Mouse (Mus musculus) forebrain, embryonic 16.5 days (tissue): ENCODE measurements around the gene Rps6ka1. TPM values are rescaled to one million over a fixed set of nuclear protein-coding genes. Genes with fewer than 3 reads are reported as not detected.

ENCODE experiments used
- ATAC-seq: fragments of 200-750 bp; cut with Nextera tagmentation; 2 replicates; pipeline ENCODE4 v1.8.0; 2017; ENCODE audit warnings: mild to moderate bottlenecking, moderate library complexity
- H3K27ac ChIP-seq: fragments of 300-500 bp; sonication (generic); 2 replicates; pipeline ENCODE4 v1.5.1; 2014; ENCODE audit warnings: low read length, control low read depth
- H3K27me3 ChIP-seq: fragments of 300-500 bp; sonication (generic); replicated peaks from 2 replicates; pipeline ENCODE4 v1.6.1; 2014; ENCODE audit warnings: low read length; ENCODE audit not compliant: control insufficient read depth, insufficient read depth
- H3K36me3 ChIP-seq: fragments of 300-500 bp; sonication (generic); 2 replicates; pipeline ENCODE4 v1.6.1; 2014; ENCODE audit not compliant: control insufficient read depth, insufficient read depth
- H3K4me1 ChIP-seq: fragments of 300-500 bp; sonication (generic); replicated peaks from 2 replicates; pipeline ENCODE4 v1.6.1; 2014; ENCODE audit warnings: low read length; ENCODE audit not compliant: control insufficient read depth, insufficient read depth
- H3K4me2 ChIP-seq: fragments of 300-500 bp; sonication (generic); 2 replicates; pipeline ENCODE4 v1.6.1; 2014; ENCODE audit warnings: mild to moderate bottlenecking, low read length, control low read depth
- H3K4me3 ChIP-seq: fragments of 300-500 bp; sonication (generic); replicated peaks from 2 replicates; pipeline ENCODE4 v1.5.1; 2014; ENCODE audit warnings: mild to moderate bottlenecking, low read length, control low read depth
- H3K9ac ChIP-seq: fragments of 300-500 bp; sonication (generic); replicated peaks from 2 replicates; pipeline ENCODE4 v1.6.1; 2014; ENCODE audit warnings: low read depth, low read length, control low read depth
- H3K9me3 ChIP-seq: fragments of 300-500 bp; sonication (generic); 2 replicates; pipeline ENCODE4 v1.6.1; 2016; ENCODE audit warnings: low read length; ENCODE audit not compliant: control insufficient read depth
- WGBS: fragments of 180-500 bp; shearing (Covaris S2); extraction: QIAGEN DNeasy Blood & Tissue Kit; methylation state at CpG from one replicate; pipeline ENCODE4 v1.1.7; 2014; 5-methylcytosine and 5-hydroxymethylcytosine counted together
- polyA plus RNA-seq: library from polyadenylated mRNA; unstranded; fragments of >200 nt; fragmentation: Nextera tagmentation; extraction: Ambion mirVana; gene quantifications from 2 replicates; pipeline ENCODE4 v1.2.1, GENCODE M21; 2015

Gene Rps6ka1
- polyA plus RNA-seq, 1 experiment from 2014 or later = 19.2 TPM

GRCm38 (mm10) chr4:133820166-133820565 lies 67.4 kb downstream of the Rps6ka1 start:
- Histone ChIP-seq H3K36me3 (no peaks in the 10 kb centered on the region), H3K4me1 (peaks cover 5% of the 10 kb centered on the region; the same call in 1 of the 2 replicates), H3K27me3 (no peaks in the 10 kb centered on the region), H3K4me2 (no peak overlapping the region), H3K4me3 (no peak overlapping the region), H3K9ac (no peak overlapping the region), H3K27ac (no peak overlapping the region), H3K9me3 (no peaks in the 10 kb centered on the region)
- ATAC-seq = no peak
- WGBS = 50% methylated on average over 4 of the region's 4 CpGs

GRCm38 (mm10) chr4:133817356-133817755 lies 70.2 kb downstream of the Rps6ka1 start:
- H3K9ac ChIP-seq = no peak overlapping the region
- WGBS = 87% methylated on average over 5 of the region's 5 CpGs
- H3K4me2 ChIP-seq = no peak overlapping the region
- no peaks in the 10 kb centered on the region for H3K27me3 ChIP-seq
- H3K36me3 ChIP-seq = no peaks in the 10 kb centered on the region
- no peak overlapping the region for H3K4me3 ChIP-seq
- H3K27ac ChIP-seq = no peak overlapping the region
- no peak for ATAC-seq
- H3K9me3 ChIP-seq = no peaks in the 10 kb centered on the region
- peaks cover 14% of the 10 kb centered on the region for H3K4me1 ChIP-seq

DNA sequence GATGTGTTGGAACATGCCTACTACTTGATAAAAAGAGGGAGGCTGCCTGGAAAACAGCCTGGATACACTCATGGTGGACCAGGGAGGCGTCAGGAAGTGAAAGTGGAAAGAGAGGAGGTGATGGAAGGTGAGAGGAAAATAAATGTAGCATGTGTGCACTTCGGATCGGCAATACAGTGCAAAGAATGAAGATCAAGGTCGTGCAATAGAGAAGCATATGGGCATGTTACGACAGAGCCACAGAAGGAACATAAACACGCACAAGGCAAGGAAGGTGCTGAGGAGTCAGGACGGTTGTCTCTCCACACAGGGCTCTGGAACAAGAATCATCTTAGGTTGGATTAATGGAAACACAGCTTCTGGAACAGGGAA lies 71.1 kb downstream of the Rps6ka1 start:
- no peak overlapping the region for H3K27ac ChIP-seq
- no peak overlapping the region for H3K4me3 ChIP-seq
- no peak for ATAC-seq
- H3K36me3 ChIP-seq = no peaks in the 10 kb centered on the region
- H3K9me3 ChIP-seq = no peaks in the 10 kb centered on the region
- no peak overlapping the region for H3K4me2 ChIP-seq
- H3K4me1 ChIP-seq = peaks cover 14% of the 10 kb centered on the region
- no peaks in the 10 kb centered on the region for H3K27me3 ChIP-seq
- no peak overlapping the region for H3K9ac ChIP-seq
- WGBS = 31% methylated on average over 7 of the region's 7 CpGs

DNA sequence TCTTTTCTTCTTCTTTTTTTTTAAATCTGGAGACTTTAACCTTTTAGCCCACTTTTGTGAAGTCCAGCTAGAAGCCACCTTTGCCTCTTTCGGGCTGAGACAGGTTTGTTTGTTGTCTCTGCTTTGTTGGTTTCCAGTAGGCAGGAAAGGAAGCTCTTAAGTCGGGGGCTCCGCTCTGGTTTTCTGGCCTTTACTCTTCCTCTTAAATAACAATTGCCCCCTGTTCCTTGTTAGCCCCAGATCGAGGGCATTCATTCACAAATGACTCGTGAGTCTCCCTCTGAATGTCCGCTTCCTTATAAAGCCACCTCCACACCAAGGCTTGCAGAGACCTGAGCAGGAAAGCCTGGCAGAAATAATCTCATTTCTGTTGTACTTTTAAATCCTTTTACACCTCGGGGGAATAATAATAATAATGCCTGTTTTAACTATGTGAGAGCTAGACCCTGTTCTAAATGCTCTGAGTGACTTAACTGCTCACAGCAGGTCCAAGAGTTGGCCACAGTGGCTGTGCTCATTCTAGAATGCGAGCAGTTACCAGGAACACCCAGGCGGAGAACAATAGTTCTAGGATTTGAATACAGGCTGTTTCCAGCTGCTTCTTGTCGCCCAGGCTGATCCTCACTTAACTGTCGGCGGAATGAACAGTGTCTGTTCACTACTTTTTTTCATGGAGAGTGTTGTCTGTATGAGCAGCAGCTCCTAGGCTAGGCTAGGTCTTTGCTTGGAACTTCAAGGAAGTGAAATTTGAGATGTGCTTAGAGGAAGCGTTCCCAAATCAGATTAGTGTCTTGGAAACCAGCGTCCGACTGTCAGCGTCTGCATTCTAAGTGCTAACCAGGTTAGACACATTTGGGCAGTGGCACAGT lies 71.7 kb downstream of the Rps6ka1 start:
- no peak for ATAC-seq
- Histone ChIP-seq H3K4me2 (no peak overlapping the region), H3K4me1 (peaks cover 14% of the 10 kb centered on the region), H3K27me3 (no peaks in the 10 kb centered on the region), H3K27ac (no peak overlapping the region), H3K9ac (no peak overlapping the region), H3K36me3 (no peaks in the 10 kb centered on the region), H3K9me3 (no peaks in the 10 kb centered on the region), H3K4me3 (no peak overlapping the region)
- 8% methylated on average over 16 of the region's 16 CpGs for WGBS

DNA sequence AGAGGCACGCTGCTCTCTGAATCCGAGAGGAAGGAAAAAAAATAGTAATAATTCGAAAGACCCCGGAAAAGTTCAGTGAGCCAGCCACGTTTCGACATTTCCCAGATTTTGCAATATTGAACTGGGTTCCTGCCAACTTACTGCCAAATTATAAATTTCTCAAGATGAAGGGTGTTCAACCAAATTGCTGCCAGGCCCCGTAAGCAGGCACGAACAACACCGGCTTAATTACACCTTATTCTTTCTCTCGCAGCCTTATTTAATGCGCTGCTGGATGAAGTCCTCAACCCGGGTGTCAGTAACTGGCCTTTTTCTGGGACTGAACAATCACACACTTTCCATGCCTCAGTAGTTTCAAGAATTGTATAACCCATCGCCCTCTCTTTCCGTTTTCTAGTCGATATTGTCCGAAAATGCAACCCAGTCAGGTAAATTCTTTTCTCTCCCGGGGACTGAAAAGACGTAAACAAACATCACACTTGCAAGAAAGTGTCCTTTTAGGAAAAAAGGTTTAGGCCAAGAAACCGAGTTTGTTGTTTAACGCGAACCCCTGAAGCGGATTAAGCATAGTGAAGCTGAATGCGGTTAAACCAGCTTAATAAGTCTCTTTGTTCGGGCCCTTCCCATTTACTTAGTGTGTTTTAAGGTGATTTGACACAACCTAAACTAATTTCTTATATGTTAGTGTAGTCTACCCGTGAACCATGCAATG lies 72.6 kb downstream of the Rps6ka1 start:
- H3K27me3 ChIP-seq = no peaks in the 10 kb centered on the region
- H3K27ac ChIP-seq = peak overlapping the region; percentile 99
- ATAC-seq = no peak
- H3K4me2 ChIP-seq = peak overlapping the region; percentile 65
- H3K4me1 ChIP-seq = peaks cover 14% of the 10 kb centered on the region
- peak overlapping the region; percentile 68 for H3K4me3 ChIP-seq
- 5% methylated on average over 25 of the region's 25 CpGs for WGBS
- H3K9me3 ChIP-seq = no peaks in the 10 kb centered on the region
- H3K9ac ChIP-seq = peak overlapping the region; percentile 86
- no peaks in the 10 kb centered on the region for H3K36me3 ChIP-seq

DNA sequence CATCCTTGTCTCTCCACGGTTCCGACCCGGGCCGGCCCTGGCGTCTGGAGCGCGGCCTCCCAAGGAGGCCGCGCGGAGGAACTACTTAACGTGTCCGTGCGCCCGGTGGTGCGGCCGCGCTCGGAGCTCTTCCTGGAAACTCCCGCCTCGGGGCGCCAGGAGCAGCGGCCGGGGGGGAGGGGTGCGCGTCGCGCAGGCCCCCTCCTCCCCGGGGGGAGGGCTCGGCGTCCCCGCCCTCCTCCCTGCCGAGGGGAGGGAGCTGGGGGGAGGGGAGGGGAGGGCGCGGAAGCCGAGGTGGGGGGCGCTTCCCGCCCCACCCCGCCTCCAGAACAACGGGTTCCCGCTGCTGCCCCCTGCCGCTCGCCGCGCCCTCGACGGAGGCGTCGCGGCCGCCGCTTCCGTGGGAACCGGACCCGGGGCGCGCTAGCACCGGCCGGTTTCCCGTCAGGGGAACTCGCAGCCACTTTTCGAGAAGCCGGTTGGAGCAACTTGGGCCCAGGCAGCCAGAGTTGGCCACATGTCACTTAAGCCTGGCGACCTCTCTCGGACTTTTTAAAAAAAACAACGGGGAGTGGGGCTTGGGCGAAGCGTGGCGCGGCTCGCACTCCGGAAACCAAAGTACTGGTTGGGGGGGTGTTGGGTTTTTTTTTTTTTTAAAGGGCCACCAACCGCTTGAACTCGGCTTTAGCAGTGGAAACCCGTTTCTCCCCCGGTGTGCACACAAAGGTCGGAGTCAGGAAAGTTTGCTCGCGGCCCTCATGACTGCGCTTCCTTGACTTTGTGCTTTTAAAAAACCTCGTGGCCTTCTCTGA lies 73.4 kb downstream of the Rps6ka1 start:
- peak overlapping the region; percentile 99 for H3K27ac ChIP-seq
- 0% methylated on average over 60 of the region's 80 CpGs for WGBS

GRCm38 (mm10) chr4:133813174-133813991 lies 74.2 kb downstream of the Rps6ka1 start:
- peak overlapping the region; percentile 65 for H3K4me2 ChIP-seq
- H3K27ac ChIP-seq = peak overlapping the region; percentile 99
- peak overlapping the region; percentile 86 for H3K9ac ChIP-seq
- no peaks in the 10 kb centered on the region for H3K9me3 ChIP-seq
- no peaks in the 10 kb centered on the region for H3K36me3 ChIP-seq
- H3K4me1 ChIP-seq = peaks cover 14% of the 10 kb centered on the region
- peak overlapping the region; percentile 68 for H3K4me3 ChIP-seq
- H3K27me3 ChIP-seq = no peaks in the 10 kb centered on the region
- under 1% methylated on average over 62 of the region's 101 CpGs for WGBS
- peak; percentile 91 for ATAC-seq

More for the DNA sequence above, 73.4 kb downstream of the Rps6ka1 start:
- Histone ChIP-seq H3K27me3 (no peaks in the 10 kb centered on the region), H3K4me3 (peak overlapping the region; percentile 68), H3K9ac (peak overlapping the region; percentile 86), H3K36me3 (no peaks in the 10 kb centered on the region), H3K9me3 (no peaks in the 10 kb centered on the region), H3K4me1 (peaks cover 14% of the 10 kb centered on the region), H3K4me2 (peak overlapping the region; percentile 65)
- peak; percentile 49 for ATAC-seq

GRCm38 (mm10) chr4:133804401-133805263 lies 83.0 kb downstream of the Rps6ka1 start:
- Histone ChIP-seq H3K9ac (no peak overlapping the region), H3K27me3 (no peaks in the 10 kb centered on the region), H3K36me3 (no peaks in the 10 kb centered on the region), H3K27ac (no peak overlapping the region), H3K4me1 (no peaks in the 10 kb centered on the region), H3K4me2 (no peak overlapping the region), H3K9me3 (no peaks in the 10 kb centered on the region), H3K4me3 (no peak overlapping the region)
- no peak for ATAC-seq
- 80% methylated on average over 15 of the region's 15 CpGs for WGBS
